Mouse (Mus musculus): ENCODE results near the gene Ilf2. TPM values are rescaled to one million over a fixed set of nuclear protein-coding genes. Genes with fewer than 3 reads are reported as not detected.

The Ilf2 gene
- polyA plus RNA-seq, 1 experiment from 2014 or later, result 151 TPM

- peaks cover 4% of the 10 kb centered on the region; the same call in 1 of the 2 replicates for H3K27me3 ChIP-seq (ENCODE audit: control insufficient read depth, insufficient read depth, low read length)
- under 1% methylated on average over 63 of the region's 66 CpGs for WGBS (ENCODE audit: insufficient replicate concordance)
Measured at GRCm38 (mm10) chr3:90508950-90509746, 33.2 kb downstream of the Ilf2 start, which contains the start of gene Chtop. Gene Chtop (minus strand): TSS chr3:90509498.

GRCm38 (mm10) chr3:90509747-90510123 is 33.8 kb downstream of the Ilf2 start:
- H3K4me2 ChIP-seq, result peak overlapping the region; percentile 88
- H3K27ac ChIP-seq (ENCODE audit: low read depth, low read length), result peak overlapping the region; percentile 90; the same call in 1 of the 2 replicates
- H3K9me3 ChIP-seq (replicated peaks; ENCODE audit: control insufficient read depth, low read length), result no peaks in the 10 kb centered on the region
- peaks cover 13% of the 10 kb centered on the region for H3K36me3 ChIP-seq (ENCODE audit: control insufficient read depth, insufficient read depth, low read length)
- H3K4me1 ChIP-seq (ENCODE audit: control insufficient read depth, insufficient read depth, low read length), result peaks cover 16% of the 10 kb centered on the region
- peak overlapping the region; percentile 95 for H3K4me3 ChIP-seq (ENCODE audit: low read depth, low read length)
- H3K27me3 ChIP-seq (ENCODE audit: control insufficient read depth, insufficient read depth, low read length), result peaks cover 4% of the 10 kb centered on the region; the same call in 1 of the 2 replicates
- no peak for ATAC-seq (replicated peaks; ENCODE audit: insufficient number of reproducible peaks, low FRiP score, low TSS enrichment)
- 23% methylated on average over 2 of the region's 2 CpGs for WGBS (ENCODE audit: insufficient replicate concordance)
- peak overlapping the region; percentile 4; the same call in 1 of the 2 replicates for H3K9ac ChIP-seq (ENCODE audit: low read depth, low read length)

More at GRCm38 (mm10) chr3:90508950-90509746, 33.2 kb downstream of the Ilf2 start, which contains the start of gene Chtop:
- Histone ChIP-seq H3K9me3 (replicated peaks; ENCODE audit: control insufficient read depth, low read length) (no peaks in the 10 kb centered on the region), H3K4me3 (ENCODE audit: low read depth, low read length) (peak within 1 kb of the TSS; percentile 95), H3K27ac (ENCODE audit: low read depth, low read length) (peak within 1 kb of the TSS; percentile 90), H3K4me1 (ENCODE audit: control insufficient read depth, insufficient read depth, low read length) (peaks cover 16% of the 10 kb centered on the region), H3K9ac (ENCODE audit: low read depth, low read length) (peak within 1 kb of the TSS; percentile 99), H3K36me3 (ENCODE audit: control insufficient read depth, insufficient read depth, low read length) (peaks cover 17% of the 10 kb centered on the region), H3K4me2 (peak within 1 kb of the TSS; percentile 88)
- ATAC-seq (replicated peaks; ENCODE audit: insufficient number of reproducible peaks, low FRiP score, low TSS enrichment), result peak; percentile 87

- no peak overlapping the region for H3K27ac ChIP-seq (ENCODE audit: low read depth, low read length)
- no peak for ATAC-seq (replicated peaks; ENCODE audit: insufficient number of reproducible peaks, low FRiP score, low TSS enrichment)
- no peak overlapping the region for H3K9ac ChIP-seq (ENCODE audit: low read depth, low read length)
- H3K4me3 ChIP-seq (ENCODE audit: low read depth, low read length), result no peak overlapping the region
- H3K4me2 ChIP-seq, result 0 out of 2 replicates have a peak overlapping the region, but pooled peaks have one; percentile 11
- H3K27me3 ChIP-seq (ENCODE audit: control insufficient read depth, insufficient read depth, low read length), result peaks cover 4% of the 10 kb centered on the region; the same call in 1 of the 2 replicates
- peaks cover 21% of the 10 kb centered on the region for H3K4me1 ChIP-seq (ENCODE audit: control insufficient read depth, insufficient read depth, low read length)
- H3K36me3 ChIP-seq (ENCODE audit: control insufficient read depth, insufficient read depth, low read length), result no peaks in the 10 kb centered on the region; the same call in 1 of the 2 replicates
- 75% methylated on average over 5 of the region's 5 CpGs for WGBS (ENCODE audit: insufficient replicate concordance)
- H3K9me3 ChIP-seq (replicated peaks; ENCODE audit: control insufficient read depth, low read length), result no peaks in the 10 kb centered on the region
Measured at GRCm38 (mm10) chr3:90512276-90512675, 36.4 kb downstream of the Ilf2 start.

GRCm38 (mm10) chr3:90512948-90513642 is 37.2 kb downstream of the Ilf2 start:
- WGBS (ENCODE audit: insufficient replicate concordance), result 60% methylated on average over 9 of the region's 9 CpGs
- peaks cover 13% of the 10 kb centered on the region for H3K4me1 ChIP-seq (ENCODE audit: control insufficient read depth, insufficient read depth, low read length)
- H3K4me2 ChIP-seq, result peak overlapping the region; percentile 90
- no peak overlapping the region for H3K27ac ChIP-seq (ENCODE audit: low read depth, low read length)
- H3K9ac ChIP-seq (ENCODE audit: low read depth, low read length), result peak overlapping the region; percentile 74
- H3K27me3 ChIP-seq (ENCODE audit: control insufficient read depth, insufficient read depth, low read length), result peaks cover 4% of the 10 kb centered on the region; the same call in 1 of the 2 replicates
- ATAC-seq (replicated peaks; ENCODE audit: insufficient number of reproducible peaks, low FRiP score, low TSS enrichment), result no peak
- no peaks in the 10 kb centered on the region for H3K36me3 ChIP-seq (ENCODE audit: control insufficient read depth, insufficient read depth, low read length)
- peak overlapping the region; percentile 51; the same call in 1 of the 2 replicates for H3K4me3 ChIP-seq (ENCODE audit: low read depth, low read length)
- H3K9me3 ChIP-seq (replicated peaks; ENCODE audit: control insufficient read depth, low read length), result no peaks in the 10 kb centered on the region

GRCm38 (mm10) chr3:90513796-90514590 is 38.1 kb downstream of the Ilf2 start, which contains the start of the genes S100a1 and S100a13:
Gene S100a1 (minus strand): TSS chr3:90514392.
Gene S100a13 (plus strand): TSS chr3:90514435.
- 2% methylated on average over 25 of the region's 25 CpGs for WGBS (ENCODE audit: insufficient replicate concordance)
- peak; percentile 32 for ATAC-seq (replicated peaks; ENCODE audit: insufficient number of reproducible peaks, low FRiP score, low TSS enrichment)
- H3K4me2 ChIP-seq, result peak within 1 kb of the TSS; percentile 90
- peaks cover 4% of the 10 kb centered on the region; the same call in 1 of the 2 replicates for H3K27me3 ChIP-seq (ENCODE audit: control insufficient read depth, insufficient read depth, low read length)
- no peaks in the 10 kb centered on the region for H3K9me3 ChIP-seq (replicated peaks; ENCODE audit: control insufficient read depth, low read length)
- peak within 1 kb of the TSS; percentile 46; the same call in 1 of the 2 replicates for H3K27ac ChIP-seq (ENCODE audit: low read depth, low read length)
- H3K36me3 ChIP-seq (ENCODE audit: control insufficient read depth, insufficient read depth, low read length), result no peaks in the 10 kb centered on the region
- peak within 1 kb of the TSS; percentile 51 for H3K4me3 ChIP-seq (ENCODE audit: low read depth, low read length)
- peak within 1 kb of the TSS; percentile 74 for H3K9ac ChIP-seq (ENCODE audit: low read depth, low read length)
- H3K4me1 ChIP-seq (ENCODE audit: control insufficient read depth, insufficient read depth, low read length), result peaks cover 11% of the 10 kb centered on the region

GRCm38 (mm10) chr3:90514691-90515090 is 38.8 kb downstream of the Ilf2 start:
- peak overlapping the region; percentile 74 for H3K9ac ChIP-seq (ENCODE audit: low read depth, low read length)
- H3K4me1 ChIP-seq (ENCODE audit: control insufficient read depth, insufficient read depth, low read length), result peaks cover 11% of the 10 kb centered on the region
- peaks cover 4% of the 10 kb centered on the region; the same call in 1 of the 2 replicates for H3K27me3 ChIP-seq (ENCODE audit: control insufficient read depth, insufficient read depth, low read length)
- H3K4me2 ChIP-seq, result peak overlapping the region; percentile 90
- H3K4me3 ChIP-seq (ENCODE audit: low read depth, low read length), result peak overlapping the region; percentile 51
- under 1% methylated on average over 10 of the region's 10 CpGs for WGBS (ENCODE audit: insufficient replicate concordance)
- H3K36me3 ChIP-seq (ENCODE audit: control insufficient read depth, insufficient read depth, low read length), result no peaks in the 10 kb centered on the region
- no peak overlapping the region for H3K27ac ChIP-seq (ENCODE audit: low read depth, low read length)
- H3K9me3 ChIP-seq (replicated peaks; ENCODE audit: control insufficient read depth, low read length), result no peaks in the 10 kb centered on the region
- peak; percentile 83 for ATAC-seq (replicated peaks; ENCODE audit: insufficient number of reproducible peaks, low FRiP score, low TSS enrichment)

GRCm38 (mm10) chr3:90515242-90515641 is 39.3 kb downstream of the Ilf2 start:
- WGBS (ENCODE audit: insufficient replicate concordance), result 39% methylated on average over 1 of the region's 1 CpGs
- H3K9ac ChIP-seq (ENCODE audit: low read depth, low read length), result peak overlapping the region; percentile 63
- H3K4me3 ChIP-seq (ENCODE audit: low read depth, low read length), result peak overlapping the region; percentile 51
- H3K4me1 ChIP-seq (ENCODE audit: control insufficient read depth, insufficient read depth, low read length), result peaks cover 11% of the 10 kb centered on the region
- no peak for ATAC-seq (replicated peaks; ENCODE audit: insufficient number of reproducible peaks, low FRiP score, low TSS enrichment)
- no peaks in the 10 kb centered on the region for H3K9me3 ChIP-seq (replicated peaks; ENCODE audit: control insufficient read depth, low read length)
- peak overlapping the region; percentile 90 for H3K4me2 ChIP-seq
- no peaks in the 10 kb centered on the region for H3K36me3 ChIP-seq (ENCODE audit: control insufficient read depth, insufficient read depth, low read length)
- peaks cover 4% of the 10 kb centered on the region; the same call in 1 of the 2 replicates for H3K27me3 ChIP-seq (ENCODE audit: control insufficient read depth, insufficient read depth, low read length)
- no peak overlapping the region for H3K27ac ChIP-seq (ENCODE audit: low read depth, low read length)
